Mouse (Mus musculus): ENCODE measurements at regions not wholly inside any gene's neighbourhood (a gene's known extent, or its start where the extent isn't known, plus 50 kb on each side); places are given as distances from the start of the nearest gene placed in this dataset.

GRCm38 (mm10) chr9:85088556-85089338 is 223.8 kb upstream of the Gm11114 start:
- H3K9ac ChIP-seq (ENCODE audit: low read length), result no peak overlapping the region
- H3K36me3 ChIP-seq (ENCODE audit: control insufficient read depth, insufficient read depth, low read length), result no peaks in the 10 kb centered on the region
- ATAC-seq (replicated peaks; ENCODE audit: low FRiP score, low TSS enrichment, low read depth) (no peak), DNase-seq (ENCODE audit: low spot score) (no peak)
- no peak overlapping the region for H3K4me2 ChIP-seq (ENCODE audit: low read length)
- H3K4me1 ChIP-seq (replicated peaks; ENCODE audit: control insufficient read depth, insufficient read depth, low read length), result no peaks in the 10 kb centered on the region
- no peaks in the 10 kb centered on the region for H3K9me3 ChIP-seq (ENCODE audit: control insufficient read depth, low read length)
- no peak overlapping the region for H3K4me3 ChIP-seq (ENCODE audit: low read depth, low read length)
- no peak overlapping the region for H3K27ac ChIP-seq (ENCODE audit: low read depth)
- H3K27me3 ChIP-seq (replicated peaks; ENCODE audit: control insufficient read depth, insufficient read depth, low read length), result no peaks in the 10 kb centered on the region
- 85% methylated on average over 6 of the region's 6 CpGs for WGBS

GRCm38 (mm10) chr9:85090297-85090696 is 222.3 kb upstream of the Gm11114 start:
- WGBS, result 63% methylated on average over 10 of the region's 10 CpGs
- no peak for DNase-seq (ENCODE audit: low spot score)
- H3K4me1 ChIP-seq (replicated peaks; ENCODE audit: control insufficient read depth, insufficient read depth, low read length), result no peaks in the 10 kb centered on the region

GRCm38 (mm10) chr9:85095234-85095633 is 217.3 kb upstream of the Gm11114 start:
- Histone ChIP-seq H3K36me3 (ENCODE audit: control insufficient read depth, insufficient read depth, low read length) (no peaks in the 10 kb centered on the region), H3K9ac (ENCODE audit: low read length) (no peak overlapping the region), H3K27ac (ENCODE audit: low read depth) (no peak overlapping the region), H3K9me3 (ENCODE audit: control insufficient read depth, low read length) (no peaks in the 10 kb centered on the region), H3K4me1 (replicated peaks; ENCODE audit: control insufficient read depth, insufficient read depth, low read length) (no peaks in the 10 kb centered on the region), H3K27me3 (replicated peaks; ENCODE audit: control insufficient read depth, insufficient read depth, low read length) (no peaks in the 10 kb centered on the region), H3K4me2 (ENCODE audit: low read length) (no peak overlapping the region), H3K4me3 (ENCODE audit: low read depth, low read length) (no peak overlapping the region)
- ATAC-seq (replicated peaks; ENCODE audit: low FRiP score, low TSS enrichment, low read depth) (no peak), DNase-seq (ENCODE audit: low spot score) (no peak)
- WGBS, result 70% methylated on average over 3 of the region's 3 CpGs

More at GRCm38 (mm10) chr9:85090297-85090696, 222.3 kb upstream of the Gm11114 start:
- H3K4me2 ChIP-seq (ENCODE audit: low read length), result no peak overlapping the region
- no peak overlapping the region for H3K4me3 ChIP-seq (ENCODE audit: low read depth, low read length)
- H3K27me3 ChIP-seq (replicated peaks; ENCODE audit: control insufficient read depth, insufficient read depth, low read length), result no peaks in the 10 kb centered on the region
- no peaks in the 10 kb centered on the region for H3K9me3 ChIP-seq (ENCODE audit: control insufficient read depth, low read length)
- ATAC-seq (replicated peaks; ENCODE audit: low FRiP score, low TSS enrichment, low read depth), result no peak
- H3K27ac ChIP-seq (ENCODE audit: low read depth), result no peak overlapping the region
- no peaks in the 10 kb centered on the region for H3K36me3 ChIP-seq (ENCODE audit: control insufficient read depth, insufficient read depth, low read length)
- H3K9ac ChIP-seq (ENCODE audit: low read length), result no peak overlapping the region

DNA sequence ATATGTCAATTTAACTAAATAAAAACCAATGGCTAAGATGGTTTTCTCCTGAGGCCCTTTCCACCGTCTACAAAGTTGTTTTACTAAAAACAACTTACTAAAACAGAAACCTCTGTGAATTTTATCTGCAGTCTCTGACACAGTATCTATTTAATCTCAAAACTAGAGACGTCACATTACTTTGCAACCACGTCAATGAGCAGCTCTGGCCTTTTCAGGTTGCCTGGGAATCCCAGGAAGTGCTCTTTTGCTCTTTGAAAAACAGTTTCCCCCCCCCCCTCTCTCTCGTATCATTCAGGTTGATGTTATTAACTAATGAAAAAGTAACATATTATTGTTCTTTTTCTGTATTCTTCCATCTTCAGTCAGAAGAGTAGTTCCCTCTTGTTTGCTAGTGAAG is 216.1 kb upstream of the Gm11114 start:
- H3K36me3 ChIP-seq (ENCODE audit: control insufficient read depth, insufficient read depth, low read length), result no peaks in the 10 kb centered on the region
- H3K9ac ChIP-seq (ENCODE audit: low read length), result no peak overlapping the region
- no peaks in the 10 kb centered on the region for H3K9me3 ChIP-seq (ENCODE audit: control insufficient read depth, low read length)
- H3K4me1 ChIP-seq (replicated peaks; ENCODE audit: control insufficient read depth, insufficient read depth, low read length), result no peaks in the 10 kb centered on the region
- H3K27me3 ChIP-seq (replicated peaks; ENCODE audit: control insufficient read depth, insufficient read depth, low read length), result no peaks in the 10 kb centered on the region
- ATAC-seq (replicated peaks; ENCODE audit: low FRiP score, low TSS enrichment, low read depth) (no peak), DNase-seq (ENCODE audit: low spot score) (no peak)
- H3K4me3 ChIP-seq (ENCODE audit: low read depth, low read length), result no peak overlapping the region
- no peak overlapping the region for H3K4me2 ChIP-seq (ENCODE audit: low read length)
- no peak overlapping the region for H3K27ac ChIP-seq (ENCODE audit: low read depth)
- WGBS, result 69% methylated on average over 4 of the region's 4 CpGs

DNA sequence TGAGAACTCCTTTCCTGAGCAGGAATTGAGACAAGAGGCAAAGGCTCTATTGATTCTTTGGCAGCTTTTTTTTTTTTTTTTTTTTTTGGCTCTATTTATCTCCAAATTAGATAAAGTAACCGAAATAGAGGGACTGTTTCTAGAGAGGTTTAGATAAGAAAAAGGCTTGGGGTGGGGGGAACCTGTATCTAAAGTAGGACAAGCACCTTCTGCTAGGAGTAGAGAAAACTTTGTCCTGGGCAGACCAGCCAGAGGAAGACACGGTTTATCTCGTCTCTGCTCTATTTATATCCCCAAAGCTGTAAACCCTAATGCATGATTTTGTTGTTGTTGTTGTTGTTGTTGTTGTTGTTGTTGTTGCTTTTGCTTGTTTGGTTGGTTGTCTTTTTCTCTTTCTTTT is 199.6 kb upstream of the Gm11114 start:
- no peak overlapping the region for H3K4me3 ChIP-seq (ENCODE audit: low read depth, low read length)
- H3K4me2 ChIP-seq (ENCODE audit: low read length), result no peak overlapping the region
- H3K27ac ChIP-seq (ENCODE audit: low read depth), result no peak overlapping the region
- H3K36me3 ChIP-seq (ENCODE audit: control insufficient read depth, insufficient read depth, low read length), result no peaks in the 10 kb centered on the region
- ATAC-seq (replicated peaks; ENCODE audit: low FRiP score, low TSS enrichment, low read depth) (no peak), DNase-seq (ENCODE audit: low spot score) (no peak)
- H3K9me3 ChIP-seq (ENCODE audit: control insufficient read depth, low read length), result no peaks in the 10 kb centered on the region
- H3K9ac ChIP-seq (ENCODE audit: low read length), result no peak overlapping the region
- 59% methylated on average over 3 of the region's 3 CpGs for WGBS
- no peaks in the 10 kb centered on the region for H3K4me1 ChIP-seq (replicated peaks; ENCODE audit: control insufficient read depth, insufficient read depth, low read length)
- no peaks in the 10 kb centered on the region for H3K27me3 ChIP-seq (replicated peaks; ENCODE audit: control insufficient read depth, insufficient read depth, low read length)

- H3K9me3 ChIP-seq (ENCODE audit: control insufficient read depth, low read length), result no peaks in the 10 kb centered on the region
- ATAC-seq (replicated peaks; ENCODE audit: low FRiP score, low TSS enrichment, low read depth), result no peak
- WGBS, result 51% methylated on average over 2 of the region's 2 CpGs
These were observed 198.3 kb upstream of the Gm11114 start for GRCm38 (mm10) chr9:85114234-85114633.

GRCm38 (mm10) chr9:85120061-85120460 is 192.5 kb upstream of the Gm11114 start:
- Histone ChIP-seq H3K4me2 (ENCODE audit: low read length) (no peak overlapping the region), H3K36me3 (ENCODE audit: control insufficient read depth, insufficient read depth, low read length) (no peaks in the 10 kb centered on the region), H3K27ac (ENCODE audit: low read depth) (no peak overlapping the region), H3K27me3 (replicated peaks; ENCODE audit: control insufficient read depth, insufficient read depth, low read length) (no peaks in the 10 kb centered on the region), H3K9me3 (ENCODE audit: control insufficient read depth, low read length) (no peaks in the 10 kb centered on the region), H3K9ac (ENCODE audit: low read length) (no peak overlapping the region), H3K4me3 (ENCODE audit: low read depth, low read length) (no peak overlapping the region), H3K4me1 (replicated peaks; ENCODE audit: control insufficient read depth, insufficient read depth, low read length) (no peaks in the 10 kb centered on the region)
- ATAC-seq (replicated peaks; ENCODE audit: low FRiP score, low TSS enrichment, low read depth), result no peak
- 67% methylated on average over 1 of the region's 1 CpGs for WGBS
- DNase-seq (ENCODE audit: low spot score), result no peak

More at GRCm38 (mm10) chr9:85114234-85114633, 198.3 kb upstream of the Gm11114 start:
- H3K9ac ChIP-seq (ENCODE audit: low read length), result no peak overlapping the region
- no peak overlapping the region for H3K4me2 ChIP-seq (ENCODE audit: low read length)
- H3K27ac ChIP-seq (ENCODE audit: low read depth), result no peak overlapping the region
- no peaks in the 10 kb centered on the region for H3K4me1 ChIP-seq (replicated peaks; ENCODE audit: control insufficient read depth, insufficient read depth, low read length)
- no peaks in the 10 kb centered on the region for H3K27me3 ChIP-seq (replicated peaks; ENCODE audit: control insufficient read depth, insufficient read depth, low read length)
- no peak overlapping the region for H3K4me3 ChIP-seq (ENCODE audit: low read depth, low read length)
- no peaks in the 10 kb centered on the region for H3K36me3 ChIP-seq (ENCODE audit: control insufficient read depth, insufficient read depth, low read length)
- DNase-seq (ENCODE audit: low spot score), result no peak

DNA sequence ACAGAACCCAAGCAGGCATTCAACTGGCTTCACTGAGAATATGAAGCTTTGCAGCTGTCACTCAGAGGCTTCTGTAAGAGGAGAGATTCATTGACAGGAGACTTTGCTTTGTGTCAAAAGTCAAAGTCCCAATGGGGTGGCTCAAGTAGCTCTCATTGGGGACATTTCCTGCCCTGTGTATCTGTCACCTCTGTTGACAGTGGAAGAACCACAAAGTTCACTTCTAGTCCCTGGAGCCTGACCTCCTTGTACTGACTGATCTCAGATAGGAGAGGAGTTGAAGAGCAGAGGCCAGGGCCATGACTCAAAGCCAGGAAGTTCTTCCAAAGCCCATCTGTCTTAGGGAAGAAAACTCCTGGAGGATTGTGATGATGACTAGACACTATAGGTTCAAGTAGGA is 191.5 kb upstream of the Gm11114 start:
- DNase-seq (ENCODE audit: low spot score) (no peak), ATAC-seq (replicated peaks; ENCODE audit: low FRiP score, low TSS enrichment, low read depth) (no peak)
- H3K27me3 ChIP-seq (replicated peaks; ENCODE audit: control insufficient read depth, insufficient read depth, low read length), result no peaks in the 10 kb centered on the region
- peaks cover 5% of the 10 kb centered on the region; the same call in 1 of the 2 replicates for H3K4me1 ChIP-seq (replicated peaks; ENCODE audit: control insufficient read depth, insufficient read depth, low read length)
- H3K9me3 ChIP-seq (ENCODE audit: control insufficient read depth, low read length), result no peaks in the 10 kb centered on the region
- H3K27ac ChIP-seq (ENCODE audit: low read depth), result no peak overlapping the region
- no peaks in the 10 kb centered on the region for H3K36me3 ChIP-seq (ENCODE audit: control insufficient read depth, insufficient read depth, low read length)
- H3K4me2 ChIP-seq (ENCODE audit: low read length), result no peak overlapping the region
- H3K4me3 ChIP-seq (ENCODE audit: low read depth, low read length), result no peak overlapping the region
- no peak overlapping the region for H3K9ac ChIP-seq (ENCODE audit: low read length)

DNA sequence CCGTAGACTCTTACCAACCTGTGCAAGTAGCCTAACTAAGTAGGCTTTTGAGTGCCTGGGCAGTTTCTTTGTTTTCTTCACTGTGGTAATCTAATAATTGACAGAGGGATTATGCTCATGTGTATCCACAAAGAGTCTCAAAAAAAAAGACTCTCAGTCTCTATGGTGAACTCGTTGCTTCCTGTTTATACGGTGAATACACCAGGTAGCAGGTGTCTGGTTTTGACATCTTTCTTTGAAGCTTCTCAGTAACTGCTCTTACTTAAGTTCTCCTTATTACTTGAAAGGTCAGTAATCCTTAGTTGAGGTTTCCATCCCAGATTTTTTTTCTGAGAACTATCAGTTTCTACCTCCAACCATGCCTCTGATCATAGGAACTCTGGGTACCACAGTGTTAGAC is 188.9 kb upstream of the Gm11114 start:
- Histone ChIP-seq H3K27me3 (replicated peaks; ENCODE audit: control insufficient read depth, insufficient read depth, low read length) (no peaks in the 10 kb centered on the region), H3K4me2 (ENCODE audit: low read length) (no peak overlapping the region), H3K9ac (ENCODE audit: low read length) (no peak overlapping the region), H3K4me3 (ENCODE audit: low read depth, low read length) (no peak overlapping the region), H3K27ac (ENCODE audit: low read depth) (no peak overlapping the region), H3K36me3 (ENCODE audit: control insufficient read depth, insufficient read depth, low read length) (no peaks in the 10 kb centered on the region), H3K9me3 (ENCODE audit: control insufficient read depth, low read length) (no peaks in the 10 kb centered on the region), H3K4me1 (replicated peaks; ENCODE audit: control insufficient read depth, insufficient read depth, low read length) (peaks cover 8% of the 10 kb centered on the region; the same call in 1 of the 2 replicates)
- WGBS, result 77% methylated on average over 3 of the region's 3 CpGs
- ATAC-seq (replicated peaks; ENCODE audit: low FRiP score, low TSS enrichment, low read depth) (no peak), DNase-seq (ENCODE audit: low spot score) (no peak)

Data from intestine, embryonic 14.5 days (tissue).